Mouse (Mus musculus) hindbrain, postnatal 0 days (tissue): ENCODE measurements around the gene Ndrg3. TPM values are rescaled to one million over a fixed set of nuclear protein-coding genes. Genes with fewer than 3 reads are reported as not detected.
A peak's percentile ranks its signal among the peaks of the same experiment; 100 is the strongest.

ENCODE experiments used
- ATAC-seq: fragments of 200-750 bp; cut with Nextera tagmentation; 2 replicates; pipeline ENCODE4 v1.8.0; 2017; ENCODE audit warnings: mild to moderate bottlenecking, moderate TSS enrichment, moderate library complexity
- DNase-seq: peaks from one replicate; pipeline ENCODE4 v3.0.0-alpha.2; 2015; ENCODE audit warnings: low spot score
- H3K27ac ChIP-seq: fragments of 300-500 bp; sonication (generic); 2 replicates; pipeline ENCODE4 v1.5.1; 2014; ENCODE audit warnings: mild to moderate bottlenecking
- H3K27me3 ChIP-seq: fragments of 300-500 bp; sonication (generic); 2 replicates; pipeline ENCODE4 v1.6.1; 2014; ENCODE audit warnings: low read length, mixed read lengths; ENCODE audit not compliant: insufficient read depth
- H3K36me3 ChIP-seq: fragments of 300-500 bp; sonication (generic); 2 replicates; pipeline ENCODE4 v1.6.1; 2014; ENCODE audit warnings: low read length, mixed read lengths; ENCODE audit not compliant: insufficient read depth
- H3K4me1 ChIP-seq: fragments of 300-500 bp; sonication (generic); 2 replicates; pipeline ENCODE4 v1.6.1; 2014; ENCODE audit warnings: antibody characterized with exemption, low read length, mixed read lengths; ENCODE audit not compliant: insufficient read depth
- H3K4me2 ChIP-seq: fragments of 300-500 bp; sonication (generic); 2 replicates; pipeline ENCODE4 v1.6.1; 2014; ENCODE audit warnings: low read depth, mild to moderate bottlenecking, low read length, moderate library complexity, mixed read lengths
- H3K4me3 ChIP-seq: fragments of 300-500 bp; sonication (generic); 2 replicates; pipeline ENCODE4 v1.5.1; 2014; ENCODE audit warnings: low read length
- H3K9ac ChIP-seq: fragments of 300-500 bp; sonication (generic); replicated peaks from 2 replicates; pipeline ENCODE4 v1.6.1; 2014; ENCODE audit warnings: mild to moderate bottlenecking, low read length, moderate library complexity, mixed read lengths
- H3K9me3 ChIP-seq: fragments of 300-500 bp; sonication (generic); 2 replicates; pipeline ENCODE4 v1.6.1; 2016; ENCODE audit warnings: low read length, mixed read lengths
- CTCF ChIP-seq: IDR thresholded peaks from 2 replicates; pipeline ENCODE4 v1.5.1; 2016; ENCODE audit warnings: antibody characterized with exemption, control low read depth, low read depth
- WGBS: fragments of 180-500 bp; shearing (Covaris S2); extraction: QIAGEN DNeasy Blood & Tissue Kit; methylation state at CpG from one replicate; pipeline ENCODE4 v1.1.7; 2014; 5-methylcytosine and 5-hydroxymethylcytosine counted together
- polyA plus RNA-seq: library from polyadenylated mRNA; unstranded; fragments of >200 nt; fragmentation: Nextera tagmentation; extraction: Ambion mirVana; gene quantifications from 2 replicates; pipeline ENCODE4 v1.2.1, GENCODE M21; 2015
- total RNA-seq: library from RNA; depleted of rRNA; stranded (reverse); fragments of >200 nt; gene quantifications from 2 replicates; pipeline ENCODE4 v1.2.3, GENCODE M21; 2014

The Ndrg3 gene
- total and polyA plus RNA-seq, 2 experiments from 2014 or later, result 167 to 183 TPM

- peaks cover 19% of the 10 kb centered on the region for H3K4me1 ChIP-seq
- WGBS, result 66% methylated on average over 2 of the region's 2 CpGs
- no peak overlapping the region for H3K27ac ChIP-seq
- H3K9me3 ChIP-seq, result no peaks in the 10 kb centered on the region
- DNase-seq, result peak; percentile 12
- H3K4me2 ChIP-seq, result no peak overlapping the region
- no peak overlapping the region for H3K9ac ChIP-seq
- no peak for TF ChIP-seq CTCF
- no peaks in the 10 kb centered on the region for H3K27me3 ChIP-seq
- ATAC-seq, result no peak
- H3K36me3 ChIP-seq, result no peaks in the 10 kb centered on the region
- no peak overlapping the region for H3K4me3 ChIP-seq
Measured at GRCm38 (mm10) chr2:156980059-156980458, 11.8 kb downstream of the Ndrg3 start.

DNA sequence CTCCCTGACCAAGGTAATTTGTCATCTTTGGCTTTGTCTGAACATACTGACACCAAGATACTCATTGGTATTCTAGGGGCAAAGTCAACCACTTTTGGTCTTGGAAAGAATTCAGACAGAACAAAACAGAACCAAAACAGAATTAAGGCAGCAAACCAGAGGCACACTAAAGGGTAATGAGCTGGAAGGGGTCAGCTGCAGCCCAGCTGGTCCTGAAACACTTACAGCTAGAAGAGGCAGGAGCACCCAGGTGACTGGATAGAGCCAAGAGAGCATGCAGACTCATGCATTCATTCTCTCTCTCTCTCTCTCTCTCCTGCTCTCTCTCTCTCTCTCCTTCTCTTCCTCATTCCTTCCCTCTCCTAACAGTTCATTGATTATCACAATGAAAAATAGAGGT is 15.1 kb downstream of the Ndrg3 start:
- no peak overlapping the region for H3K4me2 ChIP-seq
- H3K9ac ChIP-seq, result no peak overlapping the region
- H3K36me3 ChIP-seq, result no peaks in the 10 kb centered on the region
- peak overlapping the region; percentile 56; the same call in 1 of the 2 replicates for H3K27ac ChIP-seq
- no peaks in the 10 kb centered on the region for H3K9me3 ChIP-seq
- no peak overlapping the region for H3K4me3 ChIP-seq
- DNase-seq (peak; percentile 66), ATAC-seq (peak; percentile 76; the same call in 1 of the 2 replicates)
- peaks cover 13% of the 10 kb centered on the region for H3K4me1 ChIP-seq
- H3K27me3 ChIP-seq, result no peaks in the 10 kb centered on the region
- no peak for TF ChIP-seq CTCF

DNA sequence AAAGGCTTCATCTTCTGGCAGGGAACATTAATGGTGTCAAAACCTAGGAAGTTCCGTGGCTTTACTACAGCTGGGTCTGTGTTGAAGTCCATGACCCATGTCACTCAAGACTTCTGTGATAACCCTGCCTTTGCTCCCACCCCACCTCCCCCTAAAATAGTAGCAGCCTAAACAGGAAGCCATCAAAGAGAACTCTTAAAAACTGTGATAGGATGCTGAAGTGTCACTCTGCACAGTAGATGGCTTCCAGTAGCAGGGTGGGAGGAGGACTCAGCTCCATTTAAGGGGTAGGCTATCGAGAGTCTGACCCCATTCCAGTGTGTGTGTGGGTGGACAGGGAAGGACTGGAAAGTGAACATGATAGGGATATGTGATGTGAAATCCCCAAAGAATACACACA is 16.9 kb downstream of the Ndrg3 start:
- no peak overlapping the region for H3K4me2 ChIP-seq
- DNase-seq (no peak), ATAC-seq (no peak)
- WGBS, result 66% methylated on average over 2 of the region's 2 CpGs
- no peak overlapping the region for H3K27ac ChIP-seq
- H3K4me1 ChIP-seq, result peaks cover 13% of the 10 kb centered on the region
- no peak for TF ChIP-seq CTCF
- H3K4me3 ChIP-seq, result no peak overlapping the region
- H3K9ac ChIP-seq, result no peak overlapping the region
- no peaks in the 10 kb centered on the region for H3K36me3 ChIP-seq
- H3K9me3 ChIP-seq, result no peaks in the 10 kb centered on the region
- H3K27me3 ChIP-seq, result no peaks in the 10 kb centered on the region

DNA sequence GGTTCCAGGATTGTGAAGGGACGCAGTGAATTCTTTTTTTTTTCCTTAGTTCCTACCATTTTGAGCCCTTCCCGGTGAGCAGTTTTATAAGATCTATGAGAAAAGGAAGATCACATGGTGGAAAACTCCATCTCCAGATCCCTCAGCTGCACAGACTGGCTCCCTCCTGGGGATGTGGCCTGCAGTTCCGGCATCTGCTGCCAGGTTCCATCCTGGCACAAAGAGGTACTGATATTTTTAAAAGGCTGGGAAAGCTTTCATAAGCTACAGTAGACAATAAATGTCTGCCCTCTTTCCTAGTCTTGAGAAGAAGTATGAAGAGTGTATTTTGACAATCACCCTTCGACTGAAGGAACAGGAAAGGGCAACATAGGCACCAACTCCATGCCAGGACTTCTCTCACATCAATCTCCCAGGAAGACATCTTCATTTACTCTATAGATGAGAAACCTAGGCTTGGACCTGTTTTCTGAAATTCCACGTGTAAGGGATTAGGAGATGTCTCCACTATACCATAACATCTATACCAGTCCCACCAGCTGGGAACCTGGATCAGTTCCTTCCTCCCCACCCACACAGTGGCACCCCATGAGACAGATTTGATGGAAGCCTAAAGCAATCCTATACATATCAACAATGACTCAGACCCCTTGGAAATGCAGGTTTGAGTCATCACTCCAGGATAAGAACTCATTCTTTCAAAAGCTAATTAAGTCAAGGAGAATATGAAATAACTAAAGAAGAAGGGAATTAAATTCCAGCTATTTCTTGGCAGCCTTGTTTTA is 18.3 kb downstream of the Ndrg3 start:
- no peak for TF ChIP-seq CTCF
- Histone ChIP-seq H3K9ac (no peak overlapping the region), H3K4me2 (no peak overlapping the region), H3K9me3 (no peaks in the 10 kb centered on the region), H3K27me3 (no peaks in the 10 kb centered on the region), H3K36me3 (no peaks in the 10 kb centered on the region), H3K4me3 (no peak overlapping the region), H3K4me1 (peaks cover 13% of the 10 kb centered on the region), H3K27ac (no peak overlapping the region)
- DNase-seq, result no peak
- 67% methylated on average over 5 of the region's 5 CpGs for WGBS
- ATAC-seq, result no peak

GRCm38 (mm10) chr2:156970253-156970652 is 21.6 kb downstream of the Ndrg3 start:
- Histone ChIP-seq H3K27me3 (no peaks in the 10 kb centered on the region), H3K4me3 (no peak overlapping the region), H3K4me2 (no peak overlapping the region), H3K4me1 (no peaks in the 10 kb centered on the region), H3K36me3 (no peaks in the 10 kb centered on the region), H3K9me3 (no peaks in the 10 kb centered on the region), H3K27ac (no peak overlapping the region), H3K9ac (no peak overlapping the region)
- DNase-seq, result no peak
- no peak for TF ChIP-seq CTCF
- ATAC-seq, result no peak
- WGBS, result 59% methylated on average over 7 of the region's 7 CpGs

DNA sequence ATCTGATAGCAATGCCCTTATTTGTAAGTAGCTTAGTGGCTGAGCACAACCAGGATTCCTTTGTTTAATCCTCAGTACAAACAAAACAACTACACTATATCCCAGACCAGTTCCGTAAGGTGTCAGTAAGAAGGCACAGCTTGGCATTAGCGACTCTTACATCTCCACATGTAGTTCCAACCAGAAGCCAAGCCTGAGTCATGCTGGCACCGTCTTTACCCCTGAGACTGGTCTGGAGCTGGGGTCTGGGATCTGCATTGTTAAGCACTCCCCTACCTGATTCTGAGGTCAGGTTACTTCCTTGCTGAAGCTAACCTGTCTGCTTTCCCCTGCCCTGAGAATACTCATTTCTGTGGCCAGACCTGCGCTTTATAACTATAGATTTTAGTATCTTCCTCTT is 23.4 kb downstream of the Ndrg3 start:
- Histone ChIP-seq H3K27ac (no peak overlapping the region), H3K4me2 (no peak overlapping the region), H3K4me3 (no peak overlapping the region), H3K9me3 (no peaks in the 10 kb centered on the region), H3K27me3 (no peaks in the 10 kb centered on the region), H3K36me3 (no peaks in the 10 kb centered on the region), H3K9ac (no peak overlapping the region), H3K4me1 (no peaks in the 10 kb centered on the region)
- DNase-seq, result no peak
- 77% methylated on average over 4 of the region's 4 CpGs for WGBS
- TF ChIP-seq CTCF, result no peak
- ATAC-seq, result no peak

- Histone ChIP-seq H3K27ac (no peak overlapping the region), H3K4me3 (no peak overlapping the region), H3K36me3 (no peaks in the 10 kb centered on the region), H3K4me1 (no peaks in the 10 kb centered on the region), H3K9ac (no peak overlapping the region), H3K27me3 (no peaks in the 10 kb centered on the region), H3K9me3 (no peaks in the 10 kb centered on the region), H3K4me2 (no peak overlapping the region)
- 64% methylated on average over 6 of the region's 6 CpGs for WGBS
- ATAC-seq (0 out of 2 replicates have a peak, but pooled peaks have one; percentile 43), DNase-seq (no peak)
- no peak for TF ChIP-seq CTCF
Measured at GRCm38 (mm10) chr2:156967388-156967787, 24.5 kb downstream of the Ndrg3 start.
